Mouse (Mus musculus): Measurements from ENCODE around the gene Hist1h4f. TPM values are rescaled to one million over a fixed set of nuclear protein-coding genes. Genes with fewer than 3 reads are reported as not detected.

The Hist1h4f gene
- total RNA-seq, 1 experiment from 2014 or later = 1,320 TPM

Other genes starting within 250 kb of the Hist1h4f start
- 7.8 and 8.0 TPM in 2 replicates for gene Zfp322a, start 182.4 kb downstream of the Hist1h4f start, total RNA-seq (2023)
- gene Abt1, start 127.8 kb downstream of the Hist1h4f start, total RNA-seq (2023) = 9.1 and 10.2 TPM in 2 replicates
- gene Btn1a1, start 85.7 kb downstream of the Hist1h4f start, total RNA-seq (2023) = not detected in 2 replicates
- not detected in 2 replicates for gene Btn2a2, start 62.8 kb downstream of the Hist1h4f start, total RNA-seq (2023)
- 492 and 1,085 TPM in 2 replicates for gene Hist1h4h, start 20.6 kb downstream of the Hist1h4f start, total RNA-seq (2023)
- 675 and 802 TPM in 2 replicates for gene Hist1h2af, start 17.7 kb downstream of the Hist1h4f start, total RNA-seq (2023)
- 96.3 and 179 TPM in 2 replicates for gene Hist1h3g, start 16.2 kb downstream of the Hist1h4f start, total RNA-seq (2023)
- gene Hist1h2bh, start 8.3 kb downstream of the Hist1h4f start, total RNA-seq (2023) = 54.8 and 79.6 TPM in 2 replicates
- gene Hist1h3f, start 7.6 kb downstream of the Hist1h4f start, total RNA-seq (2023) = 164 and 316 TPM in 2 replicates
- 65.0 and 74.8 TPM in 2 replicates for gene Hist1h1d, start 1.6 kb upstream of the Hist1h4f start, total RNA-seq (2023)
- 389 and 653 TPM in 2 replicates for gene Hist1h3e, start 10.7 kb upstream of the Hist1h4f start, total RNA-seq (2023)
- 112 and 128 TPM in 2 replicates for gene Hist1h2ae, start 19.6 kb upstream of the Hist1h4f start, total RNA-seq (2023)
- 877 and 1,185 TPM in 2 replicates for gene Hist1h2bg, start 19.7 kb upstream of the Hist1h4f start, total RNA-seq (2023)
- gene Hist1h2bf, start 22.5 kb upstream of the Hist1h4f start, total RNA-seq (2023) = 501 and 811 TPM in 2 replicates
- gene Hist1h2ad, start 22.7 kb upstream of the Hist1h4f start, total RNA-seq (2023) = 41.5 and 76.0 TPM in 2 replicates
- gene Hist1h3d, start 24.1 kb upstream of the Hist1h4f start, total RNA-seq (2023) = 49.0 and 98.9 TPM in 2 replicates
- gene Hist1h4d, start 29.9 kb upstream of the Hist1h4f start, total RNA-seq (2023) = 447 and 512 TPM in 2 replicates
- gene Hist1h2be, start 69.5 kb upstream of the Hist1h4f start, total RNA-seq (2023) = 59.1 and 80.7 TPM in 2 replicates
- gene Hist1h1e, start 70.9 kb upstream of the Hist1h4f start, total RNA-seq (2023) = 628 and 671 TPM in 2 replicates
- gene Hist1h2ac, start 132.3 kb upstream of the Hist1h4f start, total RNA-seq (2023) = 21.4 and 34.7 TPM in 2 replicates
- gene Hist1h2bc, start 132.6 kb upstream of the Hist1h4f start, total RNA-seq (2023) = 85.6 and 87.8 TPM in 2 replicates
- 0.75 TPM in 1 of 2 replicates, not detected in the other for gene Hist1h1t, start 144.2 kb upstream of the Hist1h4f start, total RNA-seq (2023)
- 147 and 286 TPM in 2 replicates for gene Hist1h4c, start 146.8 kb upstream of the Hist1h4f start, total RNA-seq (2023)
- 2.0 and 2.2 TPM in 2 replicates for gene Hfe, start 159.2 kb upstream of the Hist1h4f start, total RNA-seq (2023)
- 1,418 and 1,573 TPM in 2 replicates for gene Hist1h1c, start 187.2 kb upstream of the Hist1h4f start, total RNA-seq (2023)
- 379 and 485 TPM in 2 replicates for gene Hist1h3c, start 194.0 kb upstream of the Hist1h4f start, total RNA-seq (2023)
- 566 and 573 TPM in 2 replicates for gene Hist1h2bb, start 195.1 kb upstream of the Hist1h4f start, total RNA-seq (2023)
- gene Hist1h2ab, start 199.5 kb upstream of the Hist1h4f start, total RNA-seq (2023) = 470 and 881 TPM in 2 replicates
- 584 and 951 TPM in 2 replicates for gene Hist1h3b, start 200.6 kb upstream of the Hist1h4f start, total RNA-seq (2023)
- 196 and 310 TPM in 2 replicates for gene Hist1h4b, start 205.4 kb upstream of the Hist1h4f start, total RNA-seq (2023)
- gene Hist1h4a, start 209.6 kb upstream of the Hist1h4f start, total RNA-seq (2023) = 278 and 356 TPM in 2 replicates
- 546 and 576 TPM in 2 replicates for gene Hist1h3a, start 210.7 kb upstream of the Hist1h4f start, total RNA-seq (2023)
- 193 and 241 TPM in 2 replicates for gene Hist1h1a, start 212.0 kb upstream of the Hist1h4f start, total RNA-seq (2023)
- gene Trim38, start 218.3 kb upstream of the Hist1h4f start, total RNA-seq (2023) = not detected in 2 replicates

Measured in neutrophil, adult 65 days (primary cell).